Mouse (Mus musculus) brain, embryonic 14.5 days (tissue): ENCODE data around the gene Apoc4.

Experiments used
- CTCF ChIP-seq: fragments of 200-500 bp; IDR thresholded peaks from 2 replicates; pipeline ENCODE4 v1.5.1; 2012; ENCODE audit warnings: inconsistent platforms, mild to moderate bottlenecking, moderate library complexity, borderline replicate concordance; ENCODE audit not compliant: insufficient read depth, insufficient read length; ENCODE audit errors: extremely low read depth
- POLR2A ChIP-seq: fragments of 200-500 bp; IDR thresholded peaks from 2 replicates; pipeline ENCODE4 v1.6.1; 2012; ENCODE audit warnings: mild to moderate bottlenecking, inconsistent platforms, borderline replicate concordance; ENCODE audit not compliant: poor library complexity, insufficient read depth, insufficient read length, severe bottlenecking; ENCODE audit errors: extremely low read depth

DNA sequence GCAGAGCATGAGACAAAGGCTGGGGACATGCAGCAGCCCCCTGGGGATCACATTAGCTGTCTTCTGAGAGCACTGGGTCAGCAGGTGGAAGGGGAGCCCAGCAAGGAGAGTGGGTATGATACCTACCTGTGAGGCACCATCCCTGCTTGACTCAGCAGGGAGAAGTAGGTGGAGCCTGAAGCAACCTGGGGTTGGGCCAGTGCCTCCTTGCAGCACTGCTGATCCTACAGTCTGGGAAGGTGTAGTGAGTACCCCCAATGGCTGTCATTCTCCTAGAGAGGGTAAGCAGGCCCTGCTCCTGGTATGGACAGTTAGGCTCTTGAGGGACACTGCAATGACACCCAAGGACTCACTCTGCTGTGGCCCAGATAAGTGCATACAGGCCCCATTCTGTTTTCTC is 49.0 kb downstream of the Apoc4 start:
- TF ChIP-seq POLR2A, result no peak
- TF ChIP-seq CTCF, result no peak
